Mouse (Mus musculus) cerebellum, adult 2 months (tissue): Measurements from ENCODE around the gene Kalrn.

Experiments
- CTCF ChIP-seq: fragments of 200-500 bp; IDR thresholded peaks from 2 replicates; pipeline ENCODE4 v1.5.1; 2011; ENCODE audit warnings: low read depth, mild to moderate bottlenecking, control low read depth, low read length, moderate library complexity, borderline replicate concordance; ENCODE audit not compliant: insufficient read depth
- POLR2A ChIP-seq: fragments of 200-500 bp; IDR thresholded peaks from 2 replicates; pipeline ENCODE4 v1.6.1; 2011; ENCODE audit warnings: low read length, control low read depth, borderline replicate concordance; ENCODE audit not compliant: insufficient read depth

DNA sequence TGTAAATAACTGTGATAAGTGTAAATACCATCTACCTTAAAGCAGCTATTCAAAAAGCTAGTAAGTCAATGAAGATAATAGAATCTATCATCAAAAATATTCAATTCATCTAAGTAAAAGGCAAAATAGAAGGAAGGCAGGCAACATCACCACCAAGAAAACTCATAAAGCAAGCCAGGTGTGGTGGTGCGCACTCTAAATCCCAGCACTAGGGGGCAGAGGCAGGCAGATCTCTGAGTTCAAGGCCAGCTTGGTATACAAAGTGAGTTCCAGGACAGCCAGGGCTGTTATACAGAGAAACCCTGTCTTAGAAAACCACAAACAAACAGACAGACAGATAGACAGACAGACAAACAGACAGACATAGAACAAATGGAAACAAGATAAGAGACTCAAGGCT lies 305.6 kb downstream of the Kalrn start:
- no peak for TF ChIP-seq POLR2A
- TF ChIP-seq CTCF: no peak
